Mouse (Mus musculus): ENCODE results near the gene Defb43. TPM values are rescaled to one million over a fixed set of nuclear protein-coding genes. Genes with fewer than 3 reads are reported as not detected.

The Defb43 gene
- not detected in 2 replicates for polyA plus RNA-seq (2015; fragmentation: Nextera tagmentation; extraction: Ambion mirVana)

- Histone ChIP-seq H3K27ac (ENCODE audit: low read length) (no peak within 1 kb of the TSS), H3K9ac (ENCODE audit: low read depth, low read length) (no peak within 1 kb of the TSS), H3K27me3 (ENCODE audit: control insufficient read depth, insufficient read depth, low read depth, low read length) (no peaks in the 10 kb centered on the region), H3K4me1 (ENCODE audit: control insufficient read depth, insufficient read depth, low read length) (no peaks in the 10 kb centered on the region), H3K4me3 (ENCODE audit: low read depth, low read length) (no peak within 1 kb of the TSS), H3K4me2 (ENCODE audit: low read length) (no peak within 1 kb of the TSS), H3K36me3 (ENCODE audit: control insufficient read depth, insufficient read depth, low read length) (no peaks in the 10 kb centered on the region), H3K9me3 (replicated peaks; ENCODE audit: control insufficient read depth, low read length, poor library complexity, severe bottlenecking) (no peaks in the 10 kb centered on the region)
- 95% methylated on average over 5 of the region's 5 CpGs for WGBS
- no peak for ATAC-seq
Observed at GRCm38 (mm10) chr14:63011471-63011870, at the start of gene Defb43. Gene Defb43, plus strand, starts transcription at chr14:63011771.

GRCm38 (mm10) chr14:62963632-62964031 lies 47.9 kb upstream of the Defb43 start:
- Histone ChIP-seq H3K4me1 (ENCODE audit: control insufficient read depth, insufficient read depth, low read length) (peaks cover 7% of the 10 kb centered on the region), H3K27me3 (ENCODE audit: control insufficient read depth, insufficient read depth, low read depth, low read length) (no peaks in the 10 kb centered on the region), H3K36me3 (ENCODE audit: control insufficient read depth, insufficient read depth, low read length) (0 out of 2 replicates have a peak, but pooled peaks cover 4% of the 10 kb centered on the region), H3K27ac (ENCODE audit: low read length) (no peak overlapping the region), H3K9me3 (replicated peaks; ENCODE audit: control insufficient read depth, low read length, poor library complexity, severe bottlenecking) (no peaks in the 10 kb centered on the region), H3K4me3 (ENCODE audit: low read depth, low read length) (no peak overlapping the region), H3K9ac (ENCODE audit: low read depth, low read length) (no peak overlapping the region), H3K4me2 (ENCODE audit: low read length) (no peak overlapping the region)
- ATAC-seq = no peak
- WGBS = 87% methylated on average over 4 of the region's 4 CpGs

GRCm38 (mm10) chr14:62965342-62965741 lies 46.2 kb upstream of the Defb43 start:
- peaks cover 7% of the 10 kb centered on the region for H3K4me1 ChIP-seq (ENCODE audit: control insufficient read depth, insufficient read depth, low read length)
- peak; percentile 45; the same call in 1 of the 2 replicates for ATAC-seq
- H3K27ac ChIP-seq (ENCODE audit: low read length) = no peak overlapping the region
- 90% methylated on average over 5 of the region's 5 CpGs for WGBS
- H3K9me3 ChIP-seq (replicated peaks; ENCODE audit: control insufficient read depth, low read length, poor library complexity, severe bottlenecking) = no peaks in the 10 kb centered on the region
- H3K9ac ChIP-seq (ENCODE audit: low read depth, low read length) = no peak overlapping the region; the same call in 1 of the 2 replicates
- no peaks in the 10 kb centered on the region for H3K36me3 ChIP-seq (ENCODE audit: control insufficient read depth, insufficient read depth, low read length)
- H3K4me2 ChIP-seq (ENCODE audit: low read length) = peak overlapping the region; percentile 46; the same call in 1 of the 2 replicates
- H3K4me3 ChIP-seq (ENCODE audit: low read depth, low read length) = no peak overlapping the region
- H3K27me3 ChIP-seq (ENCODE audit: control insufficient read depth, insufficient read depth, low read depth, low read length) = no peaks in the 10 kb centered on the region

- Histone ChIP-seq H3K27ac (ENCODE audit: low read length) (peak overlapping the region; percentile 24; the same call in 1 of the 2 replicates), H3K4me1 (ENCODE audit: control insufficient read depth, insufficient read depth, low read length) (peaks cover 7% of the 10 kb centered on the region), H3K4me2 (ENCODE audit: low read length) (peak overlapping the region; percentile 46), H3K27me3 (ENCODE audit: control insufficient read depth, insufficient read depth, low read depth, low read length) (no peaks in the 10 kb centered on the region), H3K9ac (ENCODE audit: low read depth, low read length) (peak overlapping the region; percentile 36; the same call in 1 of the 2 replicates), H3K4me3 (ENCODE audit: low read depth, low read length) (peak overlapping the region; percentile 12), H3K36me3 (ENCODE audit: control insufficient read depth, insufficient read depth, low read length) (no peaks in the 10 kb centered on the region), H3K9me3 (replicated peaks; ENCODE audit: control insufficient read depth, low read length, poor library complexity, severe bottlenecking) (no peaks in the 10 kb centered on the region)
- ATAC-seq = no peak
- 21% methylated on average over 15 of the region's 15 CpGs for WGBS
Observed at GRCm38 (mm10) chr14:62965811-62966520, 45.6 kb upstream of the Defb43 start.

GRCm38 (mm10) chr14:62975046-62975445 lies 36.5 kb upstream of the Defb43 start:
- Histone ChIP-seq H3K36me3 (ENCODE audit: control insufficient read depth, insufficient read depth, low read length) (no peaks in the 10 kb centered on the region), H3K4me3 (ENCODE audit: low read depth, low read length) (no peak overlapping the region), H3K27ac (ENCODE audit: low read length) (no peak overlapping the region), H3K9me3 (replicated peaks; ENCODE audit: control insufficient read depth, low read length, poor library complexity, severe bottlenecking) (no peaks in the 10 kb centered on the region), H3K27me3 (ENCODE audit: control insufficient read depth, insufficient read depth, low read depth, low read length) (no peaks in the 10 kb centered on the region), H3K9ac (ENCODE audit: low read depth, low read length) (no peak overlapping the region), H3K4me2 (ENCODE audit: low read length) (no peak overlapping the region), H3K4me1 (ENCODE audit: control insufficient read depth, insufficient read depth, low read length) (no peaks in the 10 kb centered on the region)
- 15% methylated on average over 5 of the region's 5 CpGs for WGBS
- no peak for ATAC-seq

- H3K27ac ChIP-seq (ENCODE audit: low read length) = no peak overlapping the region
- WGBS = 50% methylated on average over 1 of the region's 1 CpGs
- no peak overlapping the region for H3K9ac ChIP-seq (ENCODE audit: low read depth, low read length)
- no peaks in the 10 kb centered on the region for H3K27me3 ChIP-seq (ENCODE audit: control insufficient read depth, insufficient read depth, low read depth, low read length)
- no peak for ATAC-seq
- no peaks in the 10 kb centered on the region for H3K9me3 ChIP-seq (replicated peaks; ENCODE audit: control insufficient read depth, low read length, poor library complexity, severe bottlenecking)
- H3K4me1 ChIP-seq (ENCODE audit: control insufficient read depth, insufficient read depth, low read length) = no peaks in the 10 kb centered on the region
- no peaks in the 10 kb centered on the region for H3K36me3 ChIP-seq (ENCODE audit: control insufficient read depth, insufficient read depth, low read length)
- H3K4me2 ChIP-seq (ENCODE audit: low read length) = no peak overlapping the region
- H3K4me3 ChIP-seq (ENCODE audit: low read depth, low read length) = no peak overlapping the region
Observed at GRCm38 (mm10) chr14:62979815-62980214, 31.8 kb upstream of the Defb43 start.

GRCm38 (mm10) chr14:62984410-62984809 lies 27.2 kb upstream of the Defb43 start, which contains the start of gene Defb48:
Gene Defb48, minus strand, starts transcription at chr14:62984510.
- ATAC-seq = no peak
- Histone ChIP-seq H3K9me3 (replicated peaks; ENCODE audit: control insufficient read depth, low read length, poor library complexity, severe bottlenecking) (no peaks in the 10 kb centered on the region), H3K36me3 (ENCODE audit: control insufficient read depth, insufficient read depth, low read length) (no peaks in the 10 kb centered on the region), H3K4me2 (ENCODE audit: low read length) (no peak within 1 kb of the TSS), H3K27ac (ENCODE audit: low read length) (no peak within 1 kb of the TSS), H3K9ac (ENCODE audit: low read depth, low read length) (no peak within 1 kb of the TSS), H3K4me1 (ENCODE audit: control insufficient read depth, insufficient read depth, low read length) (no peaks in the 10 kb centered on the region), H3K4me3 (ENCODE audit: low read depth, low read length) (no peak within 1 kb of the TSS), H3K27me3 (ENCODE audit: control insufficient read depth, insufficient read depth, low read depth, low read length) (no peaks in the 10 kb centered on the region)
- 74% methylated on average over 1 of the region's 1 CpGs for WGBS

- WGBS = 77% methylated on average over 3 of the region's 3 CpGs
- no peaks in the 10 kb centered on the region for H3K4me1 ChIP-seq (ENCODE audit: control insufficient read depth, insufficient read depth, low read length)
- no peak for ATAC-seq
- H3K27me3 ChIP-seq (ENCODE audit: control insufficient read depth, insufficient read depth, low read depth, low read length) = no peaks in the 10 kb centered on the region
- no peak overlapping the region for H3K4me2 ChIP-seq (ENCODE audit: low read length)
- H3K27ac ChIP-seq (ENCODE audit: low read length) = no peak overlapping the region
- H3K36me3 ChIP-seq (ENCODE audit: control insufficient read depth, insufficient read depth, low read length) = no peaks in the 10 kb centered on the region
- no peak overlapping the region for H3K4me3 ChIP-seq (ENCODE audit: low read depth, low read length)
- H3K9me3 ChIP-seq (replicated peaks; ENCODE audit: control insufficient read depth, low read length, poor library complexity, severe bottlenecking) = no peaks in the 10 kb centered on the region
- no peak overlapping the region for H3K9ac ChIP-seq (ENCODE audit: low read depth, low read length)
Observed at GRCm38 (mm10) chr14:62991271-62991670, 20.3 kb upstream of the Defb43 start.

- H3K9me3 ChIP-seq (replicated peaks; ENCODE audit: control insufficient read depth, low read length, poor library complexity, severe bottlenecking) = no peaks in the 10 kb centered on the region
- 49% methylated on average over 7 of the region's 7 CpGs for whole genome bisulfite sequencing
- H3K9ac ChIP-seq (ENCODE audit: low read depth, low read length) = no peak overlapping the region
- H3K36me3 ChIP-seq (ENCODE audit: control insufficient read depth, insufficient read depth, low read length) = no peaks in the 10 kb centered on the region
- no peak for ATAC-seq
- no peak overlapping the region for H3K27ac ChIP-seq (ENCODE audit: low read length)
- no peaks in the 10 kb centered on the region for H3K27me3 ChIP-seq (ENCODE audit: control insufficient read depth, insufficient read depth, low read depth, low read length)
- H3K4me3 ChIP-seq (ENCODE audit: low read depth, low read length) = no peak overlapping the region
- no peak overlapping the region for H3K4me2 ChIP-seq (ENCODE audit: low read length)
- H3K4me1 ChIP-seq (ENCODE audit: control insufficient read depth, insufficient read depth, low read length) = no peaks in the 10 kb centered on the region
Observed at GRCm38 (mm10) chr14:62991849-62992510, 19.6 kb upstream of the Defb43 start.
